Mouse (Mus musculus) left cerebral cortex, adult 2 months (tissue): ENCODE measurements at regions not wholly inside any gene's neighbourhood (a gene's known extent, or its start where the extent isn't known, plus 50 kb on each side); places are given as distances from the start of the nearest gene placed in this dataset.

Experiments used
- DNase-seq, 2 experiments: peaks; one replicate each; pipeline ENCODE4 v3.0.0; 2021 to 2022; ENCODE audit warnings: low spot score in 2 of 2, mixed read lengths in 1 of 2; ENCODE audit errors: extremely low spot score in 1 of 2
- H3K27ac ChIP-seq: fragments of 200-600 bp; 2 replicates; pipeline ENCODE4 v1.8.1; 2022
- H3K4me3 ChIP-seq: fragments of 200-600 bp; 2 replicates; pipeline ENCODE4 v1.8.1; 2022
- CTCF ChIP-seq: fragments of 200-600 bp; IDR thresholded peaks from 2 replicates; pipeline ENCODE4 v1.8.1; 2022; ENCODE audit warnings: antibody characterized with exemption, mild to moderate bottlenecking, moderate library complexity
- intact Hi-C: fragments of 180-260 bp; cut with DNase I; formaldehyde crosslinking; loops from one replicate; pipeline ENCODE4 v1.15.1; 2025

DNA sequence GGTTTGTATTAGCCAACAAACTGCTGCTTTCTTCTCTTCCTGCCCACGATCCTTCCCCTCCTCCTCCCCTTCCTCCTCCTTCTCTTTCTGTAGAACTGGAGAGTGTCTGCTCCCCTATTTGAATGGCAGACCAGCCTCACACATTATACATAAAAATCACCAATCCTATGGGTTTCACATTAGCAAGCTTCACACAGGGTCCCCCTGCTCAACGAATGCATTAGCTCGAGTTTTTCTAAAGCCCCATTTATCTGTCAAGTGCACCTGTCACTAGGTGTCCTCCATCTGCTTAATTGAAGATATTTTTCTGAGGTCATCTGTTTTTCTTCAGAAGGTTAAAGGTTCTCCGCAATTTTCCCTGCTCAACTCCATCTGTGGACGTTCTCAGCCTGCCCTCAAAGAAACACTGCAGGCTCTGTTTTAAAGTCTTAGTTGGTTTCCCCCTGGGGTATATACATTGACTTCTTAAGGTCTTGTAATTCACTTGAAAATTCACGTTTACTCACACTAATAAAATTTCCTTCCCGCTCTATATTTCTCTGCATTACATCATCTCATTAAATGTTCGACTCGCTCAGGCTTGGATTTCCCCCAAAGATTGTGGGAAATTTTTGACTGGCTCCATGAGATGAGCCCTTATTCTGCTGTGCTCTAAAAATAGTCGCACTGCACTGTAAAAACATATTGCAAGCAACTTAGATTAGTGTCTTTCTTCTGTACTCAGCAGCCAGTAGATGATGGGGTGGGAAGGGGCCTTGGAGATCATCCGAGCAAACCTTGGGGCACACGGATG is 105.3 kb downstream of the Mex3b start:
- TF ChIP-seq CTCF, result no peak
- intact Hi-C loops, result no loop called here
- no peak for DNase-seq

DNA sequence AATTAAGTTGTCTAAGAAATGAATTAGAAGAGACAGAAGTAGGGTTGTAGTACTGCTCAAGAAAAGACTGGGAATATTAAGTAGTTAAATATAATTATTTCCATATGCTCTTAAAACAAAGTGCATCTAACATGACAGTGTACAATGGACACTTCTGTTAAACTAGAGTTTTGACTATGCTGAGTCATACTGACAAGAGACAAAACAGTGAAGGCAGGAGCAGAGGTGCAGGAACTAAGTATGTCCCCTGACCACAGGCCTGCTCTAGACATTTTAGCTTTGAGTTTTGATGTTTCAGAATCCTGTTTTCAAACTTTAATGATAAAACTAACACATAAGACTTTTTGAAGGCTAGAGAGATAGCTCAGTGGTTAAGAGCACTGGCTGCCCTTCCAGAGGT is 123.6 kb downstream of the Mex3b start:
- intact Hi-C loops, result no loop called here
- no peak for TF ChIP-seq CTCF
- no peak overlapping the region for H3K4me3 ChIP-seq
- DNase-seq, result no peak
- H3K27ac ChIP-seq, result no peak overlapping the region

More for the DNA sequence above, 105.3 kb downstream of the Mex3b start:
- Histone ChIP-seq H3K4me3 (no peak overlapping the region), H3K27ac (no peak overlapping the region)

- peak; percentile 29 to 41 for DNase-seq
- no peak for TF ChIP-seq CTCF
- Histone ChIP-seq H3K27ac (no peak overlapping the region), H3K4me3 (no peak overlapping the region)
- intact Hi-C loops, result loop anchor here (1.0 to 2.0 kb wide), 4 partner anchors 22 to 388 kb away; partner anchors contain the start of gene Mex3b
These were observed 126.0 kb downstream of the Mex3b start for GRCm38 (mm10) chr7:82993136-82993535.

- TF ChIP-seq CTCF, result no peak
- Histone ChIP-seq H3K4me3 (no peak overlapping the region), H3K27ac (no peak overlapping the region)
- no peak for DNase-seq
- intact Hi-C loops, result no loop called here
These were observed 131.7 kb downstream of the Mex3b start for GRCm38 (mm10) chr7:82998848-82999247.

- H3K27ac ChIP-seq, result no peak overlapping the region
- no peak overlapping the region for H3K4me3 ChIP-seq
- intact Hi-C loops, result no loop called here
- no peak for DNase-seq
- TF ChIP-seq CTCF, result no peak
These were observed 140.4 kb downstream of the Mex3b start for GRCm38 (mm10) chr7:83007540-83007939.

- H3K27ac ChIP-seq, result peak overlapping the region; percentile 24; the same call in 1 of the 2 replicates
- H3K4me3 ChIP-seq, result no peak overlapping the region
- TF ChIP-seq CTCF, result no peak
- intact Hi-C loops, result loop anchor here (5.0 kb wide), 2 partner anchors 135 to 370 kb away; no protein-coding TSS in a partner anchor
- DNase-seq, result no peak
These were observed 145.0 kb downstream of the Mex3b start for GRCm38 (mm10) chr7:83012145-83012544.

DNA sequence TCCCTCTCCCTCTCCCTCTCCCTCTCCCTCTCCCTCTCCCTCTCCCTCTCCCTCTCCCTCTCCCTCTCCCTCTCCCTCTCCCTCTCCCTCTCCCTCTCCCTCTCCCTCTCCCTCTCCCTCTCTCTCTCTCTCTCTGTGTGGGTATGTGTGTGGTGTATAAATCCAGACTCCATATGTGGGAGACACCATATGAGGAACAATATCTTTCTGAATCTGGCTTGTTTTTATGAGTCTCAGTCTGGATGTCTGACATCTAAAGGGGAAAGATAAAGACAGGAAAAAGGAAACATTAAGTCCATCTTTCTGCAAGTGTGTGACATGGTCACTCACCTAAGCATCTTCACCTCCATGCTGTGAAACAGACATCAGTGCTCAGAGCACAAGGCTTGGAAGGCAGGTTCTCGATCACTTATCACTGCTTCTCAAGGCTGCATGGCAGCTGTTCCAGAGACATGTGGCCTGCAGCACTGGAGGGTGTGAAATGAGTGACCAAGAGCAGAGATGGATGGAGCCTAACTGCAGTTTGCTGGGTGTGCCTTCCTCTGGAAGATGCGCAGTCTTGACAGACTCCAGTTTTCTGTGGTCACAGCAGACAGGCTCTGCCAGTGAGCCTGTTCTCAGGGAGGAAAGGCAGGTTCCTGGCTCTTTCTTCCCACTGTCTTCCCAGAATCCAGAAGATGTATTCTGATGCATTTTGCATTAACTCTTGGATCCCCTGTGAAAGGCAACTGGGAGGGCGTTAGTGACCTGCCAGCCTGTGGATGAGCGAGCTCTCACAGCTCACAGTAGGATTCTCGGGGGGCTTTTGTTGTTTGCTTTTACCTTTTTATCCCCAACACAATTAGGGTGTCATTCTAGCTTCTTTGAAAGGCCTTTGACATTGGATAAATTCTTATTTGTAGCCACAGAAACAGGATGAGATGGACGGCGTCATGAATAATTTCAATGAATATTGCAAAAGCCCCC is 147.9 kb downstream of the Mex3b start:
- no peak overlapping the region for H3K4me3 ChIP-seq
- DNase-seq, result peak in 1 of 2 experiments; percentile 25
- no peak for TF ChIP-seq CTCF
- intact Hi-C loops, result loop anchor here (1.0 to 5.0 kb wide), 7 partner anchors 22 to 367 kb away; partner anchors contain the start of gene Mex3b
- peak overlapping the region; percentile 90 for H3K27ac ChIP-seq

DNA sequence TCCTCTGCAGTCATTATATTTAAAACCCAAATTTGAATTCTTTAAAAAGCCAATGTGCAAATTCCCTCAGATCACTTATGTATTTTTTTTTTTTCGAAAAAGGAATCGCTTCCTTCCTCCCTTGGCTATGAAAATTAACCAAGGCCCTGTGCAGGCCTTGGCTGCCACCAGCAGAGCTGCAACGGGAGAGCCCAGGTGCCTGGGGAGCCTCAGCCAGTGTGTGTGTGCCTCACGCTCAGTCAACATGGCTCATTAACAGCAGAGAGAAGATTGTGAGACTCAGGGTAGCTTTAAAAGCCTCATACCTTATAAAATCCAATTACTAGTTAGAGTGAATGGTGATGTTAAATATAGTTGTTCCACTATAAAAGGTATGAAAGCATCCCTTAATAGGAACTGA is 148.6 kb downstream of the Mex3b start:
- DNase-seq, result no peak
- Histone ChIP-seq H3K4me3 (no peak overlapping the region), H3K27ac (peak overlapping the region; percentile 90)
- TF ChIP-seq CTCF, result no peak; the same call in 1 of the 2 replicates
- intact Hi-C loops, result loop anchor here (1.0 to 5.0 kb wide), 5 partner anchors 22 to 148 kb away; partner anchors contain the start of gene Mex3b

- no peak overlapping the region for H3K4me3 ChIP-seq
- intact Hi-C loops, result loop anchor here (5.0 kb wide), 2 partner anchors 46 to 146 kb away; no protein-coding TSS in a partner anchor
- peak in 1 of 2 experiments; percentile 29 for DNase-seq
- H3K27ac ChIP-seq, result peak overlapping the region; percentile 90
- no peak for TF ChIP-seq CTCF
These were observed 149.4 kb downstream of the Mex3b start for GRCm38 (mm10) chr7:83016566-83016965.

DNA sequence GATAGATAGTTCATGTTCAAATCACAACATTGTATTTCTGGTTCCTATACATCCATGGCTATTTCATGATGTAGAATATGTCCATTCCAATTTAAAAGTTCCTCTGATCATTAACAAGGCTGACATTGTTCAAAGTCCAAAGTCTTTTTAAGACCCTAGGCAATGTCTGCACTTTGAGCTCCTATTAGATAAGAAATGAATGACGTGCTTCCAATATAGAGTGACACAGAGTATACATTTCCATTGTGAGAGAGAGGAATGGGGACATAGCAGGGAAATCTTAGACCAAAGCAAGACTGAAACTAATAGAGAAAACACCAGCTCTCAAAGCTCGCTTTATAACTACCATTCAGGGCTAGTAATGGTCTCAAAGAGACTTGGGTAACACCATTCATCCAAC is 153.5 kb downstream of the Mex3b start:
- intact Hi-C loops, result no loop called here
- H3K27ac ChIP-seq, result no peak overlapping the region
- DNase-seq, result no peak
- no peak overlapping the region for H3K4me3 ChIP-seq
- TF ChIP-seq CTCF, result no peak

DNA sequence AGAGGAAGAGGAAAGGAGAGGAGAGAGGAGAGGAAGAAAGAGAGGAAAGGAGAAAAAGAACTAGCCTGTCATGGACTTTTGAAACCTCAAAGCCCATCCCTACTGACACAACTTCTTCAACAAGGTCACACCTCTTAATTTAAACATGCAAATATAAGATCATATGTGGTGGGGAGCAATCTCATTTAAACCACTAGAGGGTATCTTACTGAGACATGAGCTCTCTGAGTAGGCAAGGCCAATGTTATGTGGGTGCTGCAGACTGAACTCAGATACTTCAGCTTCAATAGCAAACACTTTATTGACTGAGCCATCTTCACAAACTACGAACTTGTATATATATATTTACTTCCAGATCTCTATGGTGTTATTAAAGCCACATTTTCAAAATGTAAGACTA is 156.9 kb downstream of the Mex3b start:
- Histone ChIP-seq H3K4me3 (no peak overlapping the region), H3K27ac (no peak overlapping the region)
- no peak for DNase-seq
- intact Hi-C loops, result no loop called here
- no peak; the same call in none of the 2 replicates for TF ChIP-seq CTCF

DNA sequence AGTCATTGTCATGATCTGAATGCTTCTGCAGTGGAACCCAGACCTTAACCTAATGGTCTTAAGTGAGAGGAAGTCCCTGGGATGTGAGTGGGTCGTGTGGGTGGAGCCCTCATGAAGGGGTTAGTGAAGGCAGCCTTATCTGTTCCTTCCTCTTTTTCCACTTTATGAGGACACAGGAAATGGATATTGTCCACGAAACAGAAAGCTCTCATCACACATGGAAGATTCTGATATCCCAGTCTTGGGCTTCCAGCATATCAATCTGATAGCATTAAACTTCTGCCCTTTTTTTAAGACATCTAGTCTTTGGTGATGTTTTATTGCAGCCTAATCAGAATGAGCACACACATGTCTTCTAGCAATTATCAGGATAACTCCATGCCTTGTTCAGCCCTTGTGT is 164.0 kb downstream of the Mex3b start:
- DNase-seq, result no peak
- intact Hi-C loops, result no loop called here
- TF ChIP-seq CTCF, result no peak
- Histone ChIP-seq H3K27ac (no peak overlapping the region), H3K4me3 (no peak overlapping the region)
